Comparison of ENCODE assay signal across 8 mouse cellular contexts in the genomic region with DNA sequence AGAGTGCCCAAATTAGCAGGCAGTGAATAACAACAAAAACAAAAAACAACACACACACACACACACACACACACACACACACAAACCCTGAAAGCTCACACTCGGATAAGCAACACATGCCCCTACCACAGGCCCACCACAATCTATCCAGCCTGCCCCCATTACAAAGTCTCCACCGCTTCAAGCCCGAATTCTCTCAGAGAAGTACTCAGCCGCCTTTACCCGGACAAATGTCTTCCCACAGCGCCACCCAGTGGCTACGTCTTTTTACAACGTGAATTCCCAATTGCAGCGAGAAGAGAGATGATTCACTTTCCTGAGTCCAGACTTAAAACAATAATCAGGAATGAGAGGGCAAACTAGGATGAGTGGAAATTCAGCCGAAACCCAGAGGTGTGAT. TPM values are rescaled to one million over a fixed set of nuclear protein-coding genes. Genes with fewer than 3 reads are reported as not detected.
DNase-seq lines count a peak whose midpoint lies in the region; ATAC-seq lines count a peak whose summit lies in the region.

No protein-coding gene starts in this region.

- H3K9me3 ChIP-seq in limb, embryonic 12.5 days, result no peaks in the 10 kb centered on the region

- WGBS in limb, embryonic 12.5 days, result 4% methylated on average over 10 of the region's 10 CpGs

- no peak overlapping the region for H3K4me3 ChIP-seq in limb, embryonic 12.5 days (replicated peaks)

- H3K36me3 ChIP-seq in limb, embryonic 12.5 days, result no peaks in the 10 kb centered on the region

- no peaks in the 10 kb centered on the region for H3K27me3 ChIP-seq in limb, embryonic 12.5 days

- H3K4me2 ChIP-seq in limb, embryonic 12.5 days, result no peak overlapping the region

- no peak overlapping the region for H3K9ac ChIP-seq in limb, embryonic 12.5 days (replicated peaks)

- H3K27ac ChIP-seq in limb, embryonic 12.5 days, result no peak overlapping the region

- peaks cover 4% of the 10 kb centered on the region; the same call in 1 of the 2 replicates for H3K4me1 ChIP-seq in limb, embryonic 12.5 days (replicated peaks)

- DNase-seq in CD4-positive, CD25-positive, alpha-beta regulatory T cell, adult 2 months (ENCODE audit: low read depth, low spot score), result peak; percentile 63
- peak; percentile 86 to 90 for DNase-seq in cerebellum, postnatal 4 days (ENCODE audit: low spot score in 2 of 2)
- peak; percentile 90 for DNase-seq in gastrocnemius, postnatal 10 days
- peak; percentile 88 for DNase-seq in kidney, adult 18-20 months
- peak; percentile 11 to 58 for DNase-seq in natural killer cell, adult 2 months (ENCODE audit: low spot score in 2 of 2)
- DNase-seq in spleen, postnatal 36 days (ENCODE audit: low spot score in 2 of 2), result peak; percentile 32 to 60

- no peak for ATAC-seq in CD4-positive, CD25-positive, alpha-beta regulatory T cell, adult 4 months
- peak; percentile 34; the same call in 1 of the 2 replicates for ATAC-seq in limb, embryonic 12.5 days (ENCODE audit: insufficient number of reproducible peaks, insufficient read depth, low FRiP score, low TSS enrichment, low read depth)

RNA-seq across cellular contexts. Expression of a gene that starts 10.3 kb away (rescaled TPM):
- polyA plus RNA-seq in CD4-positive, CD25-positive, alpha-beta regulatory T cell, adult 4 months (2017; shearing (Covaris generic)), result not detected
- total RNA-seq in gastrocnemius, postnatal 10 days (2021), result 10 to 100 TPM; 12.5 to 17.6 TPM
- polyA plus RNA-seq in limb, embryonic 12.5 days (2016; fragmentation: Nextera tagmentation; extraction: Ambion mirVana), result 2.6 and 3.3 TPM in 2 replicates

Comparison
In these comparisons a context has a peak if more than half of its experiments do, and no peak if none do; other contexts are left out.
1. DNase-seq: peak in every context shown above with its lines; median percentile 90 in gastrocnemius, postnatal 10 days; 88 in cerebellum, postnatal 4 days; 88 in kidney, adult 18-20 months; 63 in CD4-positive, CD25-positive, alpha-beta regulatory T cell, adult 2 months; 46 in spleen, postnatal 36 days; 34 in natural killer cell, adult 2 months.